Mouse (Mus musculus): Measurements from ENCODE around the gene Fam189b.

- no peak for TF ChIP-seq CTCF (IDR thresholded peaks at IDR 0.05; ENCODE audit: borderline replicate concordance, insufficient read depth, low read depth, low read length)
- TF ChIP-seq POLR2A (IDR thresholded peaks at IDR 0.05; ENCODE audit: borderline replicate concordance, insufficient read depth, low read length), result no peak
These were observed 45.9 kb downstream of the Fam189b start, which contains the start of gene Muc1 for GRCm38 (mm10) chr3:89228836-89229235.
